Mouse (Mus musculus) spleen, postnatal 10 days (tissue): ENCODE measurements around the gene Traf3ip3.

Experiments
- DNase-seq, 2 experiments: peaks; one replicate each; pipeline ENCODE4 v3.0.0; 2021 to 2022; ENCODE audit warnings: low spot score in 2 of 2

The Traf3ip3 gene

GRCm38 (mm10) chr1:193207503-193207902 lies 6.0 kb upstream of the Traf3ip3 start, which contains the start of gene Lamb3:
Gene Lamb3 (plus strand): TSS chr1:193207699.
- no peak for DNase-seq

- no peak for DNase-seq
Measured at GRCm38 (mm10) chr1:193205431-193205830, 3.9 kb upstream of the Traf3ip3 start.

GRCm38 (mm10) chr1:193203821-193204220 lies 2.3 kb upstream of the Traf3ip3 start:
- DNase-seq = no peak

- DNase-seq = peak; percentile 31 to 44
Measured at GRCm38 (mm10) chr1:193200640-193201382, 692 bp downstream of the Traf3ip3 start.

- DNase-seq = no peak
Measured at GRCm38 (mm10) chr1:193198312-193198711, 3.2 kb downstream of the Traf3ip3 start.

GRCm38 (mm10) chr1:193197494-193198205 lies 3.9 kb downstream of the Traf3ip3 start:
- DNase-seq = no peak

- DNase-seq = no peak
Measured at GRCm38 (mm10) chr1:193195169-193195810, 6.2 kb downstream of the Traf3ip3 start.

GRCm38 (mm10) chr1:193194416-193195140 lies 6.9 kb downstream of the Traf3ip3 start:
- no peak for DNase-seq

- no peak for DNase-seq
Measured at GRCm38 (mm10) chr1:193191675-193192283, 9.7 kb downstream of the Traf3ip3 start.

- no peak for DNase-seq
Measured at GRCm38 (mm10) chr1:193189771-193190170, 11.7 kb downstream of the Traf3ip3 start.

GRCm38 (mm10) chr1:193189151-193189621 lies 12.3 kb downstream of the Traf3ip3 start:
- DNase-seq = peak in 1 of 2 experiments; percentile 67

GRCm38 (mm10) chr1:193188257-193188656 lies 13.2 kb downstream of the Traf3ip3 start:
- DNase-seq = no peak

GRCm38 (mm10) chr1:193181104-193181503 lies 20.4 kb downstream of the Traf3ip3 start:
- no peak for DNase-seq

- DNase-seq = no peak
Measured at GRCm38 (mm10) chr1:193174143-193174733, 27.3 kb downstream of the Traf3ip3 start.

- DNase-seq = no peak
Measured at GRCm38 (mm10) chr1:193173810-193174129, 27.7 kb downstream of the Traf3ip3 start.

- DNase-seq = peak; percentile 88 to 96
Measured at GRCm38 (mm10) chr1:193172991-193173809, 28.3 kb downstream of the Traf3ip3 start.

- no peak for DNase-seq
Measured at GRCm38 (mm10) chr1:193169856-193170255, 31.6 kb downstream of the Traf3ip3 start.

GRCm38 (mm10) chr1:193169228-193169627 lies 32.3 kb downstream of the Traf3ip3 start:
- DNase-seq = no peak

- DNase-seq = no peak
Measured at GRCm38 (mm10) chr1:193167746-193168145, 33.8 kb downstream of the Traf3ip3 start, which contains the start of gene A130010J15Rik. Gene A130010J15Rik (plus strand): TSS chr1:193168046.
